Mouse (Mus musculus) gastrocnemius, postnatal 25 days (tissue): Measurements from ENCODE around the gene Atp6v1g1. TPM values are rescaled to one million over a fixed set of nuclear protein-coding genes. Genes with fewer than 3 reads are reported as not detected.

Experiments used
- DNase-seq: peaks from one replicate; pipeline ENCODE4 v3.0.0; 2022
- total RNA-seq, 2 experiments: library from RNA; stranded (reverse); gene quantifications; 1 replicate in 1 of 2; 2 replicates in 1 of 2; pipeline ENCODE4 v1.2.3; 2021

Atp6v1g1 gene
- total RNA-seq, 2 experiments from 2014 or later = 203 to 223 TPM

- DNase-seq = peak; percentile 48
Observed at GRCm38 (mm10) chr4:63546441-63547055, 2.0 kb downstream of the Atp6v1g1 start.

DNA sequence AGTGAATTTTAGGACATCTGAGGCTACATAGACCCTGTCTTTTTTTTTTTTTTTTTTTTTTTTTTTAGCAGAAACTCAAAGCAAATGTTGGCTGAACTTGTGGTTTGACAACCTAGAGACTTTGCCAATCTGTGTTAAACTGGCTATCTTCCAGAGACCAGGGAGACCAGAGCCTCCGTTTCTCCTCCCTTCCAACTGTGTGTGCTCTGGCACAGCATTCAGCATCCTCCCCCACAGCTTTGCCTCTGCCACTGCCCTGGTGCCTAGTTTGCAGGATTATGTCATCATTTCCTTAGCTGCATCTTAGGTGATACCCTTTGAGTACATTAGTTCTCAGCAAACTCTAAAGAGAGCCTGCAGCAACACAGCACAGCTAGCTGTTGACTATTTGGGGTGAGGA, 3.2 kb downstream of the Atp6v1g1 start:
- DNase-seq = no peak

GRCm38 (mm10) chr4:63548491-63548890, 3.9 kb downstream of the Atp6v1g1 start:
- DNase-seq = no peak

DNA sequence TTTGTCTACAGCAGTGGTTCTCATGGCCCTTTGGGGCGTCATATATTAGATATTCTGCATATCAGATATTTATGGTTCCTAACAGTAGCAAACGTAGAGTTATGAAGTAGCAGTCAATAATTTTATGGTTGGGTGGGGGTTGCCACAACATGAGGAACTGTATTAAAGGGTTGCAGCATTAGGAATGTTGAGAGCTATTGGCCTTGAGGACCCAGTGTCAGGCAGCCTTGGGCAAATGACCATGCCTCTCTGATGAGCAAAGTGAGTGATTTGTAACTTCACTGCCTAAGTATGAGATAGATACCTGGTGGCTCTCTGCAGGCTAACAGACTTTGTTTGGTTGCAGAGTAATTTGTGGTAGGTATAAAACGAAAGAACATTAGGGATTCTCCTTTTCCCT, 6.3 kb downstream of the Atp6v1g1 start:
- DNase-seq = no peak

- DNase-seq = no peak
Observed at GRCm38 (mm10) chr4:63552865-63553264, 8.3 kb downstream of the Atp6v1g1 start.

- no peak for DNase-seq
Observed at GRCm38 (mm10) chr4:63553789-63554576, 9.4 kb downstream of the Atp6v1g1 start.

DNA sequence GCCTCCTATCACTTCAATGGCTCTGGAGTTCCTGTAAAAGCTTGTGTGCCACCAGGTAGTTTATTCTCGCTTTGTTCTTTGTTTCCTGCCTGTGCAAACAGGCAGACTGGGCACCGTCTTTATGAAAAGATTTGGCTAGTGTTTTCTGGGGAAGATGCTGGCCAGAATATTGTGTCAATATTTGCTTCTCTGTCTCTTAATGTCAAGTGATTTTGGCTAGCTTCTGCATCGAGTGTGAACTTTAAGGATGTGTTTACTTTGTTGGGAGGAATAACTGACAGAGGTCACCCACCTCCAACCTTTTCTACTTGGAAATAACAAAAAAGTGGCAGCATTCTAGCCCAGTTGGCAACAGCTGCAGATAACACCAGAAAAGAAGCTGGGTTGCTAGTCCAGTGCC, 10.0 kb downstream of the Atp6v1g1 start:
- DNase-seq = no peak

- DNase-seq = no peak
Observed at GRCm38 (mm10) chr4:63555111-63555510, 10.5 kb downstream of the Atp6v1g1 start.

DNA sequence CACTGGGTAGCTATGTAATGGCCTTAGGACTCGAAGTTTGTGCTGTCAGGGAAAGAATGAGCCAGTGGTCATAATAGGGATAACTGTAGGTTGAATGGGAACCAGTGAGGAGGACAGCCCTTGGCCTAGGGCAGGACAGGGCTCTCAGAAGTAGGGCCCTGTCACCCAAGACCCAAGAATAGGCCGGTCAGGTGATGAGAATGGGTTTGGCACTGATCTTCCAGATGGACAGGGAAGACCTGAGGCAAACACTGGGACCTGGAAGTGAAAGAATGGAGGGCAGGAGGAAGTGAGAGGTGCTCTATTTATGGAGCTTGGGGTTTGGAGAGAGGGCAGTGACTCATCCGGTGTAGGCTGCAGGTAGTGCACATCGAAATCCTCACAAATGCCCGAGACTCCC, 12.1 kb downstream of the Atp6v1g1 start:
- DNase-seq = no peak

GRCm38 (mm10) chr4:63557124-63558059, 12.8 kb downstream of the Atp6v1g1 start:
- no peak for DNase-seq

GRCm38 (mm10) chr4:63558407-63559081, 14.0 kb downstream of the Atp6v1g1 start, which contains the start of gene Tmem268:
Gene Tmem268 (plus strand): TSS chr4:63558781.
- DNase-seq = peak; percentile 83

DNA sequence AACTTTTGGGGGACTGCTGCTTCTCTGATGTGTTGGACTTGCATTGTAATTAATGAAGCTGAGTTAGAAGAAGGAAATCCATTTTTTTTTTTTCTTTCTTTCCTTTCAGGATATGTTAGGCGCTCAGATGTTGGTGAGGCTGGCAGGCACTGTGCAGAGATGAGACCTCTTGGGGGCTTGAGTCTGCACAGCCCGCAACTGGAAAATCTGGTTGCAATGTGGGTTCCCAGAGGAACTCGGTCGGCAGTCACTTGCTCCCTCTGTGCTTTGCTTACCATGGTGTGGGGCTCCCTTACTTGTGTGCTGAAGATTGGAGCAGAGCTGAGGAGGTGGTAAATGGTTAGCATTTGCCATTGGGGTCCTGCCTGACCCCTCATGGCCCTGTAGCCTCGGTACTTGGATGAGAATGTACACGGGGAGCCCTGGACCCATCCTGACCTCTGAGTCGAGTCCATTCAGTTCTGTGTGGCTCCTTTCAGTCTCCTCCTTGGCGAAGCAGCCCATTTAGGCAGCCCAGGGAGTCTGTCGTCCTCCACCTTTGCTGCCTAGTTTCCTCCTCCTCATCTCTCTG, 14.6 kb downstream of the Atp6v1g1 start:
- DNase-seq = no peak

DNA sequence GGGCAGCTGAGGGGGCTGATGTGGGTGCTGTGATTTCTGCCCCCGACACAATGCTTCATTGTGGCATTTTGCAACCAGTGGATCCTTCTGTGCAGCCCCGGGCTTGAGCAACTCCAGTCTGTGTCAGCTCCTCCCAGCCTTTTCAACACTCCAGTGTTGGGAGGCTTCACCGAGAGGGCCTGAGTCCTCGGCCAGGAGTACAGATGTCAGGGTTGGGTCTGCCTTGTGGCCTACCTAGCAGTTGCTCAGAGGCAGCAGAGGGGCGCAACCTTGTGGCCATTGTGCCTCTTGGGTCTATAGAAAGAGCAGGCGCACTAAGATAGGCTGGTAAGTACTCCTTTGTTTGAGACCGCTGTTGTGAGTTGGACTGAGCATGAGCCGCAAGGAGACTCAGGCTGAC, 15.5 kb downstream of the Atp6v1g1 start:
- no peak for DNase-seq

DNA sequence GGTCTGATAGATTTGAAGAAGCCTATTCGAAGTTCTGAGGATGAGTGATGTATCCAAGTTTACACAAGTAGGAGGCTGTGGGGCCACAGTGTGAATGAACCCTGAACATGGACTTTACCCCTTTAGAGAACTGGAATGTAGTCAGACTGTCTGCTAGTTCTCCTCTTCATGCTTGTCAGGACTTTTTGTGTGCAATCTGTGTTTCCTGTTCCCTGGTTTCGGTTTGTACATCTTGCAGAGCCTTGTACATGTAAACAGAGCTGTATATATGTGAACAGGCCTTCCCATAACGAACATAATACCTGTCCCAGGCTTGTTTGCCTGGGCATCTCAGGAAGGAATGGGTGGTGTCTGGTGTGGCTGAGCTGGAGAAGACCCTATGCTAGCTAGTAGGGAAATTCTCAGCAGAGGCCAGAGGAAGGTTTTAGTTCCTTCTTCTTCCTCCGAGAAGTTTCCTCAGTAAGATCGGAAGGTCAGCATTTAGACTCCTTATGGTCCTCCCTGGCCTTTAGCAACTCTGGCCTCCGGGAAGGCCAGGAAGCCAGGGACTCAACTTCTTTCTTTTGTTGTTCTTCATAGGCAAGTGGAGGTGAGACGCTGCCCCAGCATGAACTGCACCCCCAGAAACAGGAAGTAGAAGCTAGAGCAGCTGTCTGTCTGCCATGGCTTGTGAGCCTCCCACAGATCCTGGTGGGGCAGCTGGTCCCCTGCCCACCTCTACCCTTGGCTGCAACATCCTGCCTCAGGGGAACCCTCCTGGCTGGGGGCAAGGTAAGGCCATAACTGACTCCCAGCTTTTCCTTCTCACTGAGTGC, 17.5 kb downstream of the Atp6v1g1 start:
- no peak for DNase-seq

DNA sequence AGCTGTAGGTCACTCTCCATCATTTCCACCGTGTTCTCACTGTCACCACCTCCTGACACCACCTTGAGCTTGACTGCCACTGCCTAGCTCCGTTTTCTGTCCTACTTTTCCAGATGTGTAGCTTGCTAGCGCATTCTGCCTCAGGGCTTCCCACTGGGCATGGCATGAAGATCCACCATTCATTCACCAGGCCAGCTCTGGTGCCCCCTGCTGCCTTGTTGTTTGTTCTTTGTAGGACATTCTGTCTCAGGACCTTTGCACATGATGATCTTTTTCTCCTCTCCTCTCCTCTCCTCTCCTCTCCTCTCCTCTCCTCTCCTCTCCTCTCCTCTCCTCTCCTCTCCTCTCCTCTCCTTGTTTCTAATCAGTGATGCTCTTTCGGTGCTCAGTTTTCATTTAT, 18.2 kb downstream of the Atp6v1g1 start:
- DNase-seq = no peak

GRCm38 (mm10) chr4:63567712-63568390, 23.3 kb downstream of the Atp6v1g1 start:
- DNase-seq = no peak

DNA sequence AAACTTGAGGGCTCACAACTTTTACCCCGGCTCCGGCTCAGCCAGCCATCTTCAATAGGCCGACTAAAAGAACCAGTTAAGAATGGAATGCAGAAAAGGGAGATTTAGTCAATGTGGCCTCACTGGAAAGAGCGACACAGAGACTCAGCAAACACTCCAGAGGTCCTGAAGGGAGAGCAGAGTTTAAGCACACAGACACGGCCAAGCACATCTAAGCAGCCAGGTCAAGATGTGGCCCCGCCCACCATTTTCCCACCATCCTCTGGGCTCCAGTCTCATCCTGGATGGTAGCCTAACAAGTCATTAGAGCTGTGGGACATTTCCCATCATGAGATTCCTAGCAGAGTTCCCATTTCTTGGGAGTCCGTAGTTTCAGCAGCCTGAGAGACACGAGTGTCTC, 24.8 kb downstream of the Atp6v1g1 start:
- no peak for DNase-seq

DNA sequence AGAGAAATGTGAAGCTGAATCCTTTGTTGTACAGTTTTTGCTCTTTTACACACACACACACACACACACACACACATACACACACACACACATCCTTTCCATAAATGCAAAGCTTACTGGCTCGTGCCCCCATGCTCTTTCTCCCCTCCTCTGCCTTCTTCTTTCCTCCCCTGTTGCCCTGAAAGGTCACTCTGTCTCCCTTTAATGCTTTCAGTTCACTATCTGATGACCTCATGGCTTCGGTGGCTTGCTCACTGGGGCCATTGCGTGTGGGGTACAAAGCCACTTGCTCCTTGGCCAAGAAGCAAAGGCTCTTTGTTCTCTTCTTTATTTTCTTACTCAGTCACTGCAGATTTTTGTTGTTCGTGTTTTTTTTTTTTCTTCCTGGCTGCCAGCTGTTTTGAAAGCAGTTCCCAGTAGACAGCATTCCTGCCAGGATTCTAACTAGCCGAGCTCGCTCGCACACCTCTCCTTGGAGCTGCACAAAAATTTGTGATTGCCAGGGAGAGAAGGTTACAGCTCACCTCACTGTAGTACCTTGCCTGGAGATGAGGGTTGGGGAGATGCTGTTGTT, 25.7 kb downstream of the Atp6v1g1 start:
- no peak for DNase-seq

- DNase-seq = no peak
Observed at GRCm38 (mm10) chr4:63572621-63573020, 28.0 kb downstream of the Atp6v1g1 start.

DNA sequence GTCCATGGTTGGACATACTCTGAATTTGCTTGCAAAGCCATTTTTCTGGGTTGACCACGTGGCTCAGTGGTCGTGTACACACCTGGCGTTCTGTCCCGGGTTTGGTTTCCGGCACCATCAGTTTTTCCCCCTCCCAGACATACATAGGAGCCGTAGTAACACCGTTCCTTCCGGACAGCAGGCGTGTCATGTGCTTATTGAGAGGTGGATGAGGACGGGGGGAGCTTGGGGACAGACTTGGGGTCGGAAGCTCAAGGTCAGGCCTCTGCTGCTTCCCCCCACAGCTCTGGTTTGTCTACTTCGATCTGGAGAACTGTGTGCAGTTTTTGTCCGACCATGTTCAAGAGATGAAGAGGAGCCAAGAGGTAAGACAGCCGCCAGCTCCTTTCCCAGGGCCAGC, 35.1 kb downstream of the Atp6v1g1 start:
- no peak for DNase-seq
